Mouse (Mus musculus) forebrain, embryonic 14.5 days (tissue): ENCODE results near the gene Esrra. TPM values are rescaled to one million over a fixed set of nuclear protein-coding genes. Genes with fewer than 3 reads are reported as not detected.
"Not testable (repeated sequence)": the region's sequence is repeated elsewhere in the genome, so short reads cannot be mapped to it uniquely, and the experiment has no call there.

Experiments used
- ATAC-seq: fragments of 200-750 bp; cut with Nextera tagmentation; 2 replicates; pipeline ENCODE4 v1.8.0; 2017; ENCODE audit warnings: mild to moderate bottlenecking, moderate library complexity
- DNase-seq: peaks from one replicate; pipeline ENCODE4 v3.0.0-alpha.2; 2015; ENCODE audit warnings: low spot score
- H3K27ac ChIP-seq: fragments of 300-500 bp; sonication (generic); 2 replicates; pipeline ENCODE4 v1.5.1; 2014; ENCODE audit warnings: low read depth, mild to moderate bottlenecking, control low read depth, low read length, moderate library complexity
- H3K27me3 ChIP-seq: fragments of 300-500 bp; sonication (generic); replicated peaks from 2 replicates; pipeline ENCODE4 v1.6.1; 2014; ENCODE audit warnings: low read length, control low read depth, mixed read lengths; ENCODE audit not compliant: control insufficient read depth, insufficient read depth
- H3K36me3 ChIP-seq: fragments of 300-500 bp; sonication (generic); 2 replicates; pipeline ENCODE4 v1.6.1; 2014; ENCODE audit warnings: low read length, control low read depth; ENCODE audit not compliant: control insufficient read depth, insufficient read depth
- H3K4me1 ChIP-seq: fragments of 300-500 bp; sonication (generic); 2 replicates; pipeline ENCODE4 v1.6.1; 2014; ENCODE audit warnings: antibody characterized with exemption, low read length, control low read depth; ENCODE audit not compliant: control insufficient read depth, insufficient read depth
- H3K4me2 ChIP-seq: fragments of 300-500 bp; sonication (generic); 2 replicates; pipeline ENCODE4 v1.6.1; 2014; ENCODE audit warnings: mild to moderate bottlenecking, control low read depth, low read length
- H3K4me3 ChIP-seq: fragments of 300-500 bp; sonication (generic); 2 replicates; pipeline ENCODE4 v1.5.1; 2014; ENCODE audit warnings: low read depth, low read length, control low read depth
- H3K9ac ChIP-seq: fragments of 300-500 bp; sonication (generic); 2 replicates; pipeline ENCODE4 v1.6.1; 2014; ENCODE audit warnings: mild to moderate bottlenecking, low read length, control low read depth, moderate library complexity
- H3K9me3 ChIP-seq: fragments of 300-500 bp; sonication (generic); replicated peaks from 2 replicates; pipeline ENCODE4 v1.6.1; 2016; ENCODE audit warnings: low read length, control low read depth, mixed read lengths; ENCODE audit not compliant: control insufficient read depth
- WGBS: fragments of 180-500 bp; shearing (Covaris S2); extraction: QIAGEN DNeasy Blood & Tissue Kit; methylation state at CpG from one replicate; pipeline ENCODE4 v1.1.7; 2014; 5-methylcytosine and 5-hydroxymethylcytosine counted together
- polyA plus RNA-seq: library from polyadenylated mRNA; unstranded; fragments of >200 nt; fragmentation: Nextera tagmentation; extraction: Ambion mirVana; gene quantifications from 2 replicates; pipeline ENCODE4 v1.2.1, GENCODE M21; 2014

Esrra gene
- polyA plus RNA-seq, 1 experiment from 2014 or later: 6.3 TPM

- H3K27ac ChIP-seq: no peak overlapping the region
- H3K4me2 ChIP-seq: no peak overlapping the region
- ATAC-seq (no peak), DNase-seq (no peak)
- H3K4me3 ChIP-seq: no peak overlapping the region
- 100% methylated on average over 1 of the region's 1 CpGs for WGBS
- 0 out of 2 replicates have a peak, but pooled peaks cover 3% of the 10 kb centered on the region for H3K9me3 ChIP-seq
- H3K9ac ChIP-seq: no peak overlapping the region
- peaks cover 29% of the 10 kb centered on the region for H3K36me3 ChIP-seq
- no peaks in the 10 kb centered on the region for H3K27me3 ChIP-seq
- H3K4me1 ChIP-seq: no peaks in the 10 kb centered on the region
These were observed 18.6 kb downstream of the Esrra start for GRCm38 (mm10) chr19:6903031-6903430.

GRCm38 (mm10) chr19:6899641-6900040, 22.0 kb downstream of the Esrra start:
- Histone ChIP-seq H3K36me3 (peaks cover 2% of the 10 kb centered on the region; the same call in 1 of the 2 replicates), H3K4me2 (no peak overlapping the region), H3K4me3 (no peak overlapping the region), H3K27ac (no peak overlapping the region), H3K9ac (no peak overlapping the region), H3K27me3 (no peaks in the 10 kb centered on the region), H3K9me3 (0 out of 2 replicates have a peak, but pooled peaks cover 5% of the 10 kb centered on the region), H3K4me1 (no peaks in the 10 kb centered on the region)
- no peak for ATAC-seq
- DNase-seq: no peak
- 78% methylated on average over 4 of the region's 4 CpGs for WGBS

- 92% methylated on average over 18 of the region's 18 CpGs for WGBS
- not testable (repeated sequence) for H3K4me2 ChIP-seq, H3K27me3 ChIP-seq, H3K9me3 ChIP-seq, H3K4me1 ChIP-seq, ATAC-seq, H3K9ac ChIP-seq, H3K36me3 ChIP-seq, DNase-seq, H3K4me3 ChIP-seq, H3K27ac ChIP-seq
These were observed 25.9 kb downstream of the Esrra start for GRCm38 (mm10) chr19:6895608-6896305.

- no peaks in the 10 kb centered on the region for H3K36me3 ChIP-seq
- DNase-seq: no peak
These were observed 27.7 kb downstream of the Esrra start for GRCm38 (mm10) chr19:6893731-6894451.

GRCm38 (mm10) chr19:6892512-6892911, 29.1 kb downstream of the Esrra start:
- Histone ChIP-seq H3K4me2 (no peak overlapping the region), H3K9me3 (0 out of 2 replicates have a peak, but pooled peaks cover 2% of the 10 kb centered on the region), H3K27me3 (no peaks in the 10 kb centered on the region), H3K9ac (no peak overlapping the region), H3K36me3 (no peaks in the 10 kb centered on the region), H3K4me3 (no peak overlapping the region), H3K4me1 (no peaks in the 10 kb centered on the region), H3K27ac (no peak overlapping the region)
- ATAC-seq: no peak
- DNase-seq: no peak
- 78% methylated on average over 4 of the region's 4 CpGs for WGBS

More at GRCm38 (mm10) chr19:6893731-6894451, 27.7 kb downstream of the Esrra start:
- H3K27me3 ChIP-seq: no peaks in the 10 kb centered on the region
- no peak overlapping the region for H3K4me3 ChIP-seq
- no peak overlapping the region for H3K4me2 ChIP-seq
- H3K9ac ChIP-seq: no peak overlapping the region
- WGBS: 94% methylated on average over 14 of the region's 14 CpGs
- no peaks in the 10 kb centered on the region for H3K4me1 ChIP-seq
- ATAC-seq: no peak
- H3K27ac ChIP-seq: no peak overlapping the region
- H3K9me3 ChIP-seq: 0 out of 2 replicates have a peak, but pooled peaks cover 2% of the 10 kb centered on the region

GRCm38 (mm10) chr19:6877965-6878364, 43.6 kb downstream of the Esrra start:
- no peak for DNase-seq
- WGBS: 91% methylated on average over 4 of the region's 4 CpGs
- no peaks in the 10 kb centered on the region for H3K27me3 ChIP-seq

GRCm38 (mm10) chr19:6876799-6877198, 44.8 kb downstream of the Esrra start:
- Histone ChIP-seq H3K4me3 (no peak overlapping the region), H3K27me3 (no peaks in the 10 kb centered on the region), H3K27ac (no peak overlapping the region), H3K9ac (no peak overlapping the region), H3K4me1 (no peaks in the 10 kb centered on the region), H3K36me3 (no peaks in the 10 kb centered on the region), H3K4me2 (no peak overlapping the region), H3K9me3 (peaks cover 11% of the 10 kb centered on the region; the same call in 1 of the 2 replicates)
- no peak for ATAC-seq
- no peak for DNase-seq

More at GRCm38 (mm10) chr19:6877965-6878364, 43.6 kb downstream of the Esrra start:
- Histone ChIP-seq H3K4me1 (no peaks in the 10 kb centered on the region), H3K4me2 (no peak overlapping the region), H3K27ac (no peak overlapping the region), H3K36me3 (no peaks in the 10 kb centered on the region), H3K9me3 (peaks cover 11% of the 10 kb centered on the region; the same call in 1 of the 2 replicates), H3K4me3 (no peak overlapping the region), H3K9ac (no peak overlapping the region)
- ATAC-seq: no peak

GRCm38 (mm10) chr19:6875834-6876233, 45.8 kb downstream of the Esrra start:
- Histone ChIP-seq H3K4me3 (no peak overlapping the region), H3K27me3 (no peaks in the 10 kb centered on the region), H3K9ac (no peak overlapping the region), H3K4me1 (no peaks in the 10 kb centered on the region), H3K9me3 (peaks cover 8% of the 10 kb centered on the region; the same call in 1 of the 2 replicates), H3K36me3 (no peaks in the 10 kb centered on the region), H3K27ac (no peak overlapping the region), H3K4me2 (no peak overlapping the region)
- WGBS: 89% methylated on average over 6 of the region's 6 CpGs
- DNase-seq (no peak), ATAC-seq (no peak)

- Histone ChIP-seq H3K27ac (no peak overlapping the region), H3K4me3 (no peak overlapping the region), H3K4me2 (no peak overlapping the region), H3K4me1 (no peaks in the 10 kb centered on the region), H3K9ac (no peak overlapping the region), H3K36me3 (no peaks in the 10 kb centered on the region), H3K27me3 (no peaks in the 10 kb centered on the region), H3K9me3 (no peaks in the 10 kb centered on the region)
- 71% methylated on average over 1 of the region's 1 CpGs for WGBS
- DNase-seq: no peak
- ATAC-seq: no peak
These were observed 47.4 kb downstream of the Esrra start for GRCm38 (mm10) chr19:6874257-6874656.
